Mouse (Mus musculus) left cerebral cortex, postnatal 25 days (tissue): Measurements from ENCODE around the gene Rhbdl3. TPM values are rescaled to one million over a fixed set of nuclear protein-coding genes. Genes with fewer than 3 reads are reported as not detected.

ENCODE experiments used
- DNase-seq, 2 experiments: peaks; one replicate each; pipeline ENCODE4 v3.0.0; 2022; ENCODE audit warnings: low spot score in 2 of 2, mixed read lengths in 1 of 2
- intact Hi-C: fragments of 180-260 bp; cut with DNase I; formaldehyde crosslinking; loops from one replicate; pipeline ENCODE4 v1.15.1; 2025
- total RNA-seq, 2 experiments: library from RNA; stranded (reverse); gene quantifications; 2 replicates each; pipeline ENCODE4 v1.2.3; 2021

Rhbdl3 gene
- total RNA-seq, 2 experiments from 2014 or later, result 28.5 to 29.7 TPM

DNA sequence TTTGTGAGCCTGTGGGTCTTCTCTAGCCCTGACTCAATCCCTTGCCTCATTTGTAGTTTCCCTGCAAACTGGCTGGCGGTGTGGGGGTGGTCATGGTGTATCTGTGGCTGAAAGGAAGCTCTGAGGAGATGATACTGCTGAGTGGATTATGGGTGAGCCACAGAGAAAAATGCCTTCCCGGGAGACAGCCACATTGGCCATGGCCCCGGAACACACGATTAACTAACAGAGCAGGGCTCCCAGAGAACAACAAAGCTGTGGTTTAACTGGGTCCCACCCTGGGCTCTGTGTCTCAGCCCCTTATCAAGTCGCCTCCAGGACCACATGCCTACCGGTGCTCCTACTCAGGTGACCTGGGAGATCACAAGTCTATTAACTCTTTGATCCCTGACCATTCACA, 7.8 kb downstream of the Rhbdl3 start:
- intact Hi-C loops, result no loop called here
- DNase-seq, result no peak

DNA sequence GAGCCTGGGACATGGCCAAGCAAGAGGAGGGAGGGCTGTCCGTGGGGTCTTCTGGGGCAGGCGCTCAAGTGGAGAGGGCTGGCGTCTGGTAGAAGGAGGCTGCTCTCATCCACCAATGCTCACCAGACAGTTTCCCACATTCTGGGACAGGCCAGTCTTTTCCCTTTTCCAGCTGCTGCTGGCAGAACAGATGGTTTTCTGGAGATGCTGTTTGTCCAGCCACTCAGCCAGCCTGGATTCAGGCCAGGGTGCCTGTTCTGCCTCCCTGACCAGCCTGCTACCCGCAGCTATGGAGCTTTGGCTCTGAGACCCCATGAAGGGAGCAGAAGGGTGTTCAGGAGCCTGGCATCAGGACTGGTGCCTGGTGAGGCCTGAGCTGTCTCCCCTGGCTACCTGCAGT, 10.6 kb downstream of the Rhbdl3 start:
- DNase-seq, result no peak

DNA sequence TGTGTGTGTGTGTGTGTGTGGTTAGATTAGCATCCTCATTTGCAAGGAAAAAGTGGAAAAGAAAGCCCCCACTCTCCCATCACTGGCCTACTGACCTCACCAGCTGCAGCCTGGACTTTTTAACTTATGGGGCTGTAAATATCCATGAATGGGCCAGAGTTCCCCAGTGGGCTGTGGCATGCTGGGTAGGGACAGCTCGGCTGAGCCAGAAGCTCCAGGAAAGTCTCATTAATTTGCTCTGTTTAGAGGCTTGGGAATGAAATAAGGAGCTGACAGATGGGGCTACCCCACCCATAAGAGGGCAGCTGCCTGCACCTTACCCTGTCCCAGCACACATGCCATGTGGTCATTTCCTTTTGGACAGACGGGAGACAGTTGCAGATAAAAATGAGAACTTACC, 11.3 kb downstream of the Rhbdl3 start:
- no peak for DNase-seq
- intact Hi-C loops, result no loop called here

More for the DNA sequence above, 10.6 kb downstream of the Rhbdl3 start:
- intact Hi-C loops, result no loop called here

GRCm38 (mm10) chr11:80312565-80312964, 11.9 kb downstream of the Rhbdl3 start:
- DNase-seq, result no peak
- intact Hi-C loops, result no loop called here

- DNase-seq, result no peak
- intact Hi-C loops, result no loop called here
Observed at GRCm38 (mm10) chr11:80313462-80313861, 12.8 kb downstream of the Rhbdl3 start.

GRCm38 (mm10) chr11:80313944-80314343, 13.2 kb downstream of the Rhbdl3 start:
- DNase-seq, result no peak
- intact Hi-C loops, result no loop called here

DNA sequence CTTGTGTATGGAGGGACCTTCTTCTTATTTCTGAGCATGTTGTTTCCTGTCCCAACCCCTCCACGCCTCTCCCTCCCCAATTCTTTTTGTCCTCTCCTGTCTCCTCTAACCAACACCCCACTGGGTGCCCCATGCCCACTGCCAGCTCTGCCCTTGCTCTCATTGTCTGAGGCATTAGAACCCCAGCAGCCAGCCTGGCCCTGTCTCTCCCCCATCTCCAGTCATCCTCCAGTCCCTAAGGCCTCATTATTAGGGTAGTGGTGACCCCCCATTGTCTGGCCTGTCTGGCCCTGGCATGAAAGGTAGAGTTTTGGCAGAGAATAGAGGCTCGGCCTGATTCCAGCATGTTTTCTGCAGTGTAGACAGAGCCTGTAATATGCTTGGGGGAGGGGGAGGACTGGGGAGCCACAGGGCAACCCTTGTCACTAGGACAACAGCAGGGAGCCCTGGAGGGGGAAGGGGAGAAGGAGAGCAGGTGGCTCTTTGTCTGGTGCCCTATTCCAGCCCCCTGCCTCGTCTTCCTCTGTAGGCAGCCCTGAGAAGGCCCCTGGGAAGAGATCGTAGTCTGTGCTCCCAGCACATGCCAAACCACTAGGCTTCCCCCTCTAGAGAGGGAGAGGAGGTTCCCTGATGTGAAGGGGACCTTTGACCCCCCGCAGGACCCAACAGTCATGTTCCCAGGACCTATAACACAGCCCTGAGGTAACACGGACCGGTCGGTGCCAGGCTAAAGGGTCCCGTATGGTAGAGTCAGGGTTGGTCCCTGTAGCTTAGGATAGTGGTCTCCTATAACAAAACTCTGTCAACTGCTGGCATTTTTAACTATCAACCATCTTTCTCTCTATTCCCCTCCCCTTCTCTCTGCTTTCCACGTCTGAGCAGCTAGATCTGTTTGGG, 15.3 kb downstream of the Rhbdl3 start:
- intact Hi-C loops, result no loop called here
- no peak for DNase-seq

GRCm38 (mm10) chr11:80323255-80323654, 22.5 kb downstream of the Rhbdl3 start:
- intact Hi-C loops, result no loop called here

GRCm38 (mm10) chr11:80324636-80325035, 23.9 kb downstream of the Rhbdl3 start:
- intact Hi-C loops, result no loop called here
- DNase-seq, result no peak

More at GRCm38 (mm10) chr11:80323255-80323654, 22.5 kb downstream of the Rhbdl3 start:
- no peak for DNase-seq

DNA sequence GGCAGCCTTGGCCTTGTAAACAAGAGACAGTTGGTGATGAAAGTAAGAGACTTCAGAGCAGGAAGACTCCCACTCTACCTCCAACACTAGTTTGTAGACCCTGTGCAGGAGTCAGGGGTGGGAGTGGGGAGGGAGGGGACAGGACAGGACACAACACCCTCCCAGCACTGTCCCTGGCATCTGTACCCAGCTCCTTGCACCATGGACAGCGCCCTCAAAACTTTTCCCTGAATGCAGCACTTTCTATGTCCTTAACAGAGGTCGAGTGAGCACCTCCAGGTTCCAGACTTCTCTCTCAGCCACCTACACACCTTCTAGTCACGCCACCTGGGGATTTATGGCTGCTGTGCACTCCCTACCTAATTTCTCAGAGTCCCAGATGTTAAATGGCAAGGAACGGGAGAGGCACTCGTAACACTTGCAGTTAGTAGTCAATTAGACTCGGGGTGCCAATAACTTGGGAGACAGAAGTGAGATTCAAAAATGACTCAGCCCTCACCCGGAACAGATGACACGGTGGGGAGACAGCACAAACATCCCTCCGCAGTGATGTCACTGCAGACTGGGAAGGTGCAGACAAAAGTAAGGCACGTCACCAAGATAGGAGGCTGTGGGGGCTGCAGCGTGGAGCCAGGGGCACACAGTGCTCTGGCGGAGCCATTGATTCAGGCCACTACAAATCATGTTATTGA, 32.1 kb downstream of the Rhbdl3 start:
- intact Hi-C loops, result no loop called here
- peak in 1 of 2 experiments; percentile 44 for DNase-seq

- no peak for DNase-seq
- intact Hi-C loops, result no loop called here
Observed at GRCm38 (mm10) chr11:80335609-80336350, 35.1 kb downstream of the Rhbdl3 start.

DNA sequence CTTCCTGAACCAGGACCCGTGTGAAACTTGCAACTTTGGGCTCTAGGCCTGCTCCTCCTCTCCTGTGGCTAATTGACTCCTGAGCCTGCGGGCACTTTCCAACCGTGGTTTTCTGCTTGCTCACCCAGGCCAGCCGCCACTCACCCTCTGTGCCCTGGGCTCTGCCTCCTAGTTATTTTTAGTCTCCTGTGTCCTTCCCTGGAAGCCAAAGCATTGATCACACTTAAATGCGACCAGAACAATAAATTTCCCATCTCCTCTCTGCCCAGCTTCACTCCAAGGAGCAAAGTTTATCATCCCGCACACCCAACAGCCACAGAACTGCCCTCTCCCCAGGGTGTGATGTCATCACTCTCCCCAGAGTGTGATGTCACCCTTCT, 35.6 kb downstream of the Rhbdl3 start:
- no peak for DNase-seq
- intact Hi-C loops, result no loop called here

DNA sequence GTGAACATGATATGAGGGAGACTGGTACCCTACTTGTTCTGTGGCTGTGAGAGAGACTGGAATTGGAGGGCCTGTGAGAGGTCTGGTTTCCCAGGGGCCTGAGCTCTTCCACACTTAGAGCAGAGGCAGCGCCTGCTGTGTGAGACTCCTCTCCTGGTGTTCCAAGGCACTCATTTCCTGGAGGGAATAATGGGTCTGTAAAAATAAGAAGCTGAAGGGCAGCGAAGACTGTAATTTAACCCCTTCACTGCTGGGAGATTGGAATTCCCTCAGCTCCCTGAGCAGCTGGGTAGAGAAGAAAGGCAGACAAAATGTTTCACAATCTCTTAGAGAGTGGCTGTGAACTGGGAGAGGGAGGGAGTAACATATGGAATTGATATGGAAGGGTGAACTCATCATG, 41.8 kb downstream of the Rhbdl3 start:
- DNase-seq, result no peak
- intact Hi-C loops, result no loop called here

GRCm38 (mm10) chr11:80351832-80352430, 51.2 kb downstream of the Rhbdl3 start:
- intact Hi-C loops, result loop anchor here (1.0 to 5.0 kb wide), 2 partner anchors 50 to 65 kb away; partner anchors contain the start of gene Rhbdl3
- peak; percentile 80 to 87 for DNase-seq

DNA sequence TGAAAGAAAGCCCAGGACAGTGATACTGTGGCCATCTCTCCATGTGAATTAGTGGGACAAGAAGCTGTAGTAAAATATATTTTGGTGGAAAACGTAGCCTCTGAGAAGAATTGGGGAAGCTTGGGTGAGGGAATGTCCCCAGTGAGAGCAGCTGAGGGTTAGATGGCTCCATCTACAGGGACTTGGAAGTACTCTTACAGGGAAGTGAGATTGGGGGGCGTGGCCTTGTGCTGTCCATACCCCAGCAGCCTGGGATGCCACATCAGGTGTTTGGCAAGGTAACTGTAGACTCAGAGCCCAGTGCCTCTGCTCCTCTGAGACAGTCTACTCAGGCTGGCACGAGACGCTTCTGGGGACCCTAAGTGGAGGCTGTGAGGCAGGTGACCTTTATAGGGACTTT, 54.1 kb downstream of the Rhbdl3 start:
- intact Hi-C loops, result loop anchor here (5.0 kb wide), 1 partner anchor 53 kb away; the partner anchor contains the start of gene Rhbdl3
- DNase-seq, result peak in 1 of 2 experiments; percentile 10

DNA sequence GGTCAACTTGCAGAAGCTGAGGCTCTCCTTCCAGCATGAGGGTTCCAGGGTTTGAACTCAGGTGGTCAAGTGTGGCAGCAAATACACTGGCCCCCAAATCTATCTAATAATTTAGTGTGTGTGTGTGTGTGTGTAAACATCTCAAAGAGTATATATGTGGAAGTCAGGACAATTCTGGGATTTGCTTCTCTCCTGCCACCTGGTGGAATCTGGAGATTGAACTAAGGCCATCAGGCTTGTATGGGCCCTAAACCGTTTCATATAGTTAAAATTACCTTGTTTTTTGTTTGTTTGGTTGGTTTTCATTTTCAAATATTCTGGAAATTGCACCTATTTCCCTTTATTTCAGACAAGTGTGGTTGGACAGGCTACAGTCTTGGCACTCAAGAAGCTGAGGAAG, 68.2 kb downstream of the Rhbdl3 start:
- DNase-seq, result no peak
- intact Hi-C loops, result no loop called here

- no peak for DNase-seq
- intact Hi-C loops, result no loop called here
Observed at GRCm38 (mm10) chr11:80376651-80377050, 75.9 kb downstream of the Rhbdl3 start.

GRCm38 (mm10) chr11:80377712-80378451, 77.2 kb downstream of the Rhbdl3 start, which contains the start of gene 5730455P16Rik:
Gene 5730455P16Rik (minus strand): TSS chr11:80378034.
- DNase-seq, result peak; percentile 84 to 87
- intact Hi-C loops, result no loop called here
